Mouse (Mus musculus): ENCODE measurements around the gene Armc8. TPM values are rescaled to one million over a fixed set of nuclear protein-coding genes. Genes with fewer than 3 reads are reported as not detected.

Armc8 gene
- polyA plus RNA-seq, 1 experiment from 2014 or later, result 24.2 TPM

GRCm38 (mm10) chr9:99487126-99487695 is 81.5 kb downstream of the Armc8 start:
- H3K4me2 ChIP-seq (ENCODE audit: low read depth, low read length), result no peak overlapping the region
- no peaks in the 10 kb centered on the region for H3K27me3 ChIP-seq (ENCODE audit: control insufficient read depth, insufficient read depth, low read length)
- no peak overlapping the region for H3K27ac ChIP-seq (ENCODE audit: low read length)
- H3K4me3 ChIP-seq (replicated peaks; ENCODE audit: low read length), result no peak overlapping the region
- no peaks in the 10 kb centered on the region for H3K9me3 ChIP-seq (replicated peaks; ENCODE audit: control insufficient read depth, low read length)
- H3K36me3 ChIP-seq (ENCODE audit: control insufficient read depth, insufficient read depth, low read length), result no peaks in the 10 kb centered on the region; the same call in 1 of the 2 replicates
- no peaks in the 10 kb centered on the region for H3K4me1 ChIP-seq (ENCODE audit: control insufficient read depth, insufficient read depth, low read length)
- no peak overlapping the region for H3K9ac ChIP-seq (ENCODE audit: low read length)
- WGBS, result 84% methylated on average over 8 of the region's 8 CpGs
- no peak for ATAC-seq (ENCODE audit: insufficient read depth, low FRiP score)

- WGBS, result 93% methylated on average over 4 of the region's 4 CpGs
- Histone ChIP-seq H3K4me3 (replicated peaks; ENCODE audit: low read length) (no peak overlapping the region), H3K36me3 (ENCODE audit: control insufficient read depth, insufficient read depth, low read length) (no peaks in the 10 kb centered on the region; the same call in 1 of the 2 replicates), H3K9me3 (replicated peaks; ENCODE audit: control insufficient read depth, low read length) (no peaks in the 10 kb centered on the region), H3K4me2 (ENCODE audit: low read depth, low read length) (no peak overlapping the region), H3K27ac (ENCODE audit: low read length) (no peak overlapping the region), H3K27me3 (ENCODE audit: control insufficient read depth, insufficient read depth, low read length) (no peaks in the 10 kb centered on the region), H3K4me1 (ENCODE audit: control insufficient read depth, insufficient read depth, low read length) (no peaks in the 10 kb centered on the region), H3K9ac (ENCODE audit: low read length) (no peak overlapping the region)
- ATAC-seq (ENCODE audit: insufficient read depth, low FRiP score), result no peak
These were observed 83.6 kb downstream of the Armc8 start for GRCm38 (mm10) chr9:99485144-99485543.

GRCm38 (mm10) chr9:99484632-99485031 is 84.1 kb downstream of the Armc8 start:
- no peak overlapping the region for H3K9ac ChIP-seq (ENCODE audit: low read length)
- H3K4me1 ChIP-seq (ENCODE audit: control insufficient read depth, insufficient read depth, low read length), result no peaks in the 10 kb centered on the region
- H3K4me2 ChIP-seq (ENCODE audit: low read depth, low read length), result no peak overlapping the region
- H3K27me3 ChIP-seq (ENCODE audit: control insufficient read depth, insufficient read depth, low read length), result no peaks in the 10 kb centered on the region
- H3K27ac ChIP-seq (ENCODE audit: low read length), result no peak overlapping the region
- no peaks in the 10 kb centered on the region for H3K9me3 ChIP-seq (replicated peaks; ENCODE audit: control insufficient read depth, low read length)
- H3K4me3 ChIP-seq (replicated peaks; ENCODE audit: low read length), result no peak overlapping the region
- ATAC-seq (ENCODE audit: insufficient read depth, low FRiP score), result no peak
- H3K36me3 ChIP-seq (ENCODE audit: control insufficient read depth, insufficient read depth, low read length), result no peaks in the 10 kb centered on the region; the same call in 1 of the 2 replicates

- H3K36me3 ChIP-seq (ENCODE audit: control insufficient read depth, insufficient read depth, low read length), result no peaks in the 10 kb centered on the region; the same call in 1 of the 2 replicates
- WGBS, result 85% methylated on average over 4 of the region's 4 CpGs
- no peak for ATAC-seq (ENCODE audit: insufficient read depth, low FRiP score)
- no peak overlapping the region for H3K9ac ChIP-seq (ENCODE audit: low read length)
- no peak overlapping the region for H3K4me2 ChIP-seq (ENCODE audit: low read depth, low read length)
- H3K9me3 ChIP-seq (replicated peaks; ENCODE audit: control insufficient read depth, low read length), result no peaks in the 10 kb centered on the region
- H3K4me1 ChIP-seq (ENCODE audit: control insufficient read depth, insufficient read depth, low read length), result 0 out of 2 replicates have a peak, but pooled peaks cover 2% of the 10 kb centered on the region
- H3K27me3 ChIP-seq (ENCODE audit: control insufficient read depth, insufficient read depth, low read length), result no peaks in the 10 kb centered on the region
- no peak overlapping the region for H3K4me3 ChIP-seq (replicated peaks; ENCODE audit: low read length)
- H3K27ac ChIP-seq (ENCODE audit: low read length), result no peak overlapping the region
These were observed 85.5 kb downstream of the Armc8 start for GRCm38 (mm10) chr9:99483191-99483590.

GRCm38 (mm10) chr9:99480764-99481163 is 87.9 kb downstream of the Armc8 start:
- no peak for ATAC-seq (ENCODE audit: insufficient read depth, low FRiP score)
- Histone ChIP-seq H3K27ac (ENCODE audit: low read length) (no peak overlapping the region), H3K4me3 (replicated peaks; ENCODE audit: low read length) (no peak overlapping the region), H3K4me2 (ENCODE audit: low read depth, low read length) (no peak overlapping the region), H3K9ac (ENCODE audit: low read length) (no peak overlapping the region), H3K27me3 (ENCODE audit: control insufficient read depth, insufficient read depth, low read length) (no peaks in the 10 kb centered on the region), H3K9me3 (replicated peaks; ENCODE audit: control insufficient read depth, low read length) (no peaks in the 10 kb centered on the region), H3K4me1 (ENCODE audit: control insufficient read depth, insufficient read depth, low read length) (0 out of 2 replicates have a peak, but pooled peaks cover 2% of the 10 kb centered on the region), H3K36me3 (ENCODE audit: control insufficient read depth, insufficient read depth, low read length) (no peaks in the 10 kb centered on the region)
- 88% methylated on average over 4 of the region's 4 CpGs for WGBS

- Histone ChIP-seq H3K4me2 (ENCODE audit: low read depth, low read length) (no peak overlapping the region), H3K9me3 (replicated peaks; ENCODE audit: control insufficient read depth, low read length) (no peaks in the 10 kb centered on the region), H3K9ac (ENCODE audit: low read length) (no peak overlapping the region), H3K4me3 (replicated peaks; ENCODE audit: low read length) (no peak overlapping the region), H3K27ac (ENCODE audit: low read length) (no peak overlapping the region), H3K36me3 (ENCODE audit: control insufficient read depth, insufficient read depth, low read length) (no peaks in the 10 kb centered on the region), H3K4me1 (ENCODE audit: control insufficient read depth, insufficient read depth, low read length) (0 out of 2 replicates have a peak, but pooled peaks cover 2% of the 10 kb centered on the region), H3K27me3 (ENCODE audit: control insufficient read depth, insufficient read depth, low read length) (no peaks in the 10 kb centered on the region)
- ATAC-seq (ENCODE audit: insufficient read depth, low FRiP score), result 0 out of 2 replicates have a peak, but pooled peaks have one; percentile 21
- WGBS, result 48% methylated on average over 9 of the region's 9 CpGs
These were observed 89.5 kb downstream of the Armc8 start for GRCm38 (mm10) chr9:99479181-99479711.

GRCm38 (mm10) chr9:99471334-99471733 is 97.4 kb downstream of the Armc8 start:
- Histone ChIP-seq H3K4me3 (replicated peaks; ENCODE audit: low read length) (no peak overlapping the region), H3K4me2 (ENCODE audit: low read depth, low read length) (no peak overlapping the region), H3K27me3 (ENCODE audit: control insufficient read depth, insufficient read depth, low read length) (no peaks in the 10 kb centered on the region), H3K4me1 (ENCODE audit: control insufficient read depth, insufficient read depth, low read length) (no peaks in the 10 kb centered on the region), H3K9ac (ENCODE audit: low read length) (no peak overlapping the region), H3K9me3 (replicated peaks; ENCODE audit: control insufficient read depth, low read length) (no peaks in the 10 kb centered on the region), H3K36me3 (ENCODE audit: control insufficient read depth, insufficient read depth, low read length) (no peaks in the 10 kb centered on the region), H3K27ac (ENCODE audit: low read length) (no peak overlapping the region)
- ATAC-seq (ENCODE audit: insufficient read depth, low FRiP score), result no peak; the same call in 1 of the 2 replicates
- WGBS, result 77% methylated on average over 7 of the region's 7 CpGs

- Histone ChIP-seq H3K9me3 (replicated peaks; ENCODE audit: control insufficient read depth, low read length) (no peaks in the 10 kb centered on the region), H3K9ac (ENCODE audit: low read length) (no peak overlapping the region), H3K27ac (ENCODE audit: low read length) (no peak overlapping the region), H3K4me2 (ENCODE audit: low read depth, low read length) (no peak overlapping the region), H3K36me3 (ENCODE audit: control insufficient read depth, insufficient read depth, low read length) (no peaks in the 10 kb centered on the region), H3K4me1 (ENCODE audit: control insufficient read depth, insufficient read depth, low read length) (no peaks in the 10 kb centered on the region), H3K27me3 (ENCODE audit: control insufficient read depth, insufficient read depth, low read length) (no peaks in the 10 kb centered on the region), H3K4me3 (replicated peaks; ENCODE audit: low read length) (no peak overlapping the region)
- ATAC-seq (ENCODE audit: insufficient read depth, low FRiP score), result no peak
- 66% methylated on average over 16 of the region's 16 CpGs for WGBS
These were observed 98.2 kb downstream of the Armc8 start for GRCm38 (mm10) chr9:99470347-99471092.

- peak; percentile 71; the same call in 1 of the 2 replicates for ATAC-seq (ENCODE audit: insufficient read depth, low FRiP score)
- no peaks in the 10 kb centered on the region for H3K4me1 ChIP-seq (ENCODE audit: control insufficient read depth, insufficient read depth, low read length)
- H3K4me2 ChIP-seq (ENCODE audit: low read depth, low read length), result no peak overlapping the region
- H3K9ac ChIP-seq (ENCODE audit: low read length), result no peak overlapping the region
- no peaks in the 10 kb centered on the region for H3K27me3 ChIP-seq (ENCODE audit: control insufficient read depth, insufficient read depth, low read length)
- no peak overlapping the region for H3K27ac ChIP-seq (ENCODE audit: low read length)
- no peak overlapping the region for H3K4me3 ChIP-seq (replicated peaks; ENCODE audit: low read length)
- WGBS, result 64% methylated on average over 8 of the region's 8 CpGs
- H3K9me3 ChIP-seq (replicated peaks; ENCODE audit: control insufficient read depth, low read length), result no peaks in the 10 kb centered on the region
- no peaks in the 10 kb centered on the region for H3K36me3 ChIP-seq (ENCODE audit: control insufficient read depth, insufficient read depth, low read length)
These were observed 98.9 kb downstream of the Armc8 start for GRCm38 (mm10) chr9:99469681-99470273.

All from stomach, embryonic 16.5 days (tissue).